Mouse (Mus musculus) cerebellum, postnatal 36 days (tissue): ENCODE results near the gene Tbc1d24.

Experiments used
- DNase-seq, 2 experiments: peaks; one replicate each; pipeline ENCODE4 v3.0.0; 2021 to 2022; ENCODE audit warnings: mixed read lengths in 2 of 2

Tbc1d24 gene

DNA sequence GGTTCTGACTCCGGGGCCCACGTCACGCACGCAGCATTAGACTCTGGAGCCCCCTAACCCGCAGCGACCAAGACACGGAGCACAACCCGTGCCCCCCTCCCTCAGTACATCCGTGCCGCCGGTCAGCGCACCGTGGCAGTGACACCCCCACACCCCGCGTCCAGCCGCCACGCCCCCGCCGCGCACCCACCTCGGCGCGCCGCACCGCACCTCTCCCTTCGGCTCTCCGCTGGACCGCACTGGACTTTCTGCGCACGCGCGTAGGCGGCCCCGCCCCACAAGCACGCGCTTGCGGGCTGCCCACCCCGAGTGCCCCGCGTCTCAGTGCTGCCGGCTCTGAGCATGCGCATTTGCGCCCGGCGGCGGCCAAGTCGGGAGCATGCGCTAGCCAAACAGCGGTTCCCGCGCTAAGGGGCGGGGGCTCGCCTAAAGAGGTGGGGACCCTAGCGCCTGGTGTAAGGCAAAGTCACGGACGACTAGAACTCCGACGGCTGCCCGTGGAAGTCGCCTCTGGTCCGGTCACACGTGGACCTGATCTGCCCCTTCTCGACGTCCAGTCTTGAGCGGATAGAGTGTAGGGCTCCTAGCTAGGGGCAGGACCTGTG is at the start of gene Tbc1d24:
Gene Tbc1d24 (minus strand): TSS at position 279 of the 605 bp plus-strand sequence.
- DNase-seq: peak; percentile 94 to 97

DNA sequence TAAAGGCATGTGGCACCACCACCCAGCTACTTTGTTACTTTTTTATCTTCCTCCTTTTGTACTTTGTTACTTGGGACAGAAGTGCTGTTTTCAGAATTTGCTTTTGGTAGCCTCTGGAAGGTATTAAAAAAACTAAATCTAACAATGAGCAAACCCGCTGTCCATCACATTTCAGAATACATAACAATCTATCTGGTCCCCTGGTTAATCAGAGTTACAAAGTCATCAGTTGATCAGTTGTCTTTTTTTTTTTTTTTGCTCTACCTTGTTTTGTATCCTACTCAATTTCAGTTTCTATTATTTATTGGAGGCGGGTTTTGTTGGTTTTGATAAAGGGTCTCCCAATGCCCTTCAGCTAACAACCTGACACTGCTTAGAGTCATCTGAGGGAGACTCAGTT is 47.0 kb upstream of the Tbc1d24 start:
- DNase-seq: no peak

DNA sequence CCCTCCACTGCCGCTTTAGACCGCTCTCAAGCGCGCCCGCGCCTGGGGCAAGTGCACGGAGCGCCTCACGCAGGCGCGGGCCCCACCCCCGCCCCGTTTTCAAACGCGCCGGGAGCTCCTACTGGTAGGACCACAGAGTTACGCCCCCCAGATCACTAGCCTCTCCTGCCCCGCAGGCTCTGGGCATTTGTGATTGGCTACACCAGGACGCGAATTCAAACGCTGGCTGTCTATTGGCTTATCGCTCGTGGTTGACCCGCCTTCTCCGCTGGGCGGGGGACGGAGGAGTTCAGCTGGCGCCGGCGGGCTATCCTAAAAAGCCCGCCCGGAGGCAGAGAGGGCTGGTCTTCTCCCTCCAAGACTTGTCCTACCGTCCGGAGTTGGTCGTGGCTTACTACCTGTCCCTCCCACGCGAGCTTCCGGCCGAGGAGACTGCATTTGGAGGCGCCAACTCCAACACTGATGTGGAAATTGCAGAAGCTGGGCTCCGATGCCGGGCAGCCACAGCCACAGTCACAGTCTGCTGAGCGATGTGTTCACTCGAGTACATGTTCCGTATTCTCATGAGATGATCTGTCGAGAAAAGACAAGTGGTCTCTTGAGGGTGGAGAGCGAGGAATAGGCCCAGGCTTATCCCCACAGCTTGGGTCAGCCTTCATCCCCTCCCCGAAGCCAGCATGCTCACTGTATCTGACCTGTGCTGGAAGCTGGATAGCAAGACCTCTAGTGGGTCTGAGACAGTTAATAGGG is 46.1 kb upstream of the Tbc1d24 start, which contains the start of gene Ccnf:
Gene Ccnf (minus strand): TSS at position 165 of the 750 bp plus-strand sequence.
- DNase-seq: peak; percentile 95 to 96

DNA sequence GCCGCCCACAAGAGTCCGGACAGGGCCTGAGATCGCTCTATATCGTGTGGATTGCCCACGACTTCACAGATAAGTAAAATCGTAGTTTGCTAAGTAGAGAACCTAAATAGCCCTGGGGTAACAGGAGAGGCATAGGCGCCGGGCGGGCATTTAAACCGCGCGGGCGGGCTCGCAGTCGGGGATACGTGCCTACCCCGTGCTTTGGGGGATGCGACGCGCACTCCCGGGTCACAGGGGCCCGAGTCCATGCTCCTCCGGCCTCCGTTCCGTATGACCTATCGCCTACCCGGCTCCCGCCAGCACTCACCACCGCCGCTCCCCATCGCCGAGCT is 45.6 kb upstream of the Tbc1d24 start:
- no peak for DNase-seq

- DNase-seq: no peak
Observed at GRCm38 (mm10) chr17:24248641-24249040, 43.3 kb upstream of the Tbc1d24 start.

DNA sequence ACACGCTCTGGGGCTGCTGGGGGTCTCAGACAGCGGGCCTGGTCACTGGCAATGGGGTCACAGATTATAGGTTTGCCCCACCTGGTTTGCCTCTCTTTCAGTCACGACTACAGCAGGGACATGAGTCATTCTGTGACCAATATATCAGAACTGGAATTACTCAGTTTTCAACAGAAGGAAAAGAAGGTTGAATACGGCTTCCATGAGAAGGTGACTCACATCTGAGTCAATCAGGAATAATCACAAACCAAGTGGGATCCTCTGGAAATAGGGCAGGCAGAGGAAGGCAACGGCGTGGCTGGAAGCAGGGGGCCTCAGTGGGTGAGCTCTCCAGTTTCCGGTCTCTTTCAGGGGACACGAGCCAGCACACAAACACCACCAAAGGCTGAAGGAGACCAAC is 38.7 kb upstream of the Tbc1d24 start:
- no peak for DNase-seq

- DNase-seq: peak in 1 of 2 experiments; percentile 25
Observed at GRCm38 (mm10) chr17:24243311-24243969, 38.1 kb upstream of the Tbc1d24 start.

GRCm38 (mm10) chr17:24236921-24237320 is 31.6 kb upstream of the Tbc1d24 start:
- peak; percentile 70 to 74 for DNase-seq

DNA sequence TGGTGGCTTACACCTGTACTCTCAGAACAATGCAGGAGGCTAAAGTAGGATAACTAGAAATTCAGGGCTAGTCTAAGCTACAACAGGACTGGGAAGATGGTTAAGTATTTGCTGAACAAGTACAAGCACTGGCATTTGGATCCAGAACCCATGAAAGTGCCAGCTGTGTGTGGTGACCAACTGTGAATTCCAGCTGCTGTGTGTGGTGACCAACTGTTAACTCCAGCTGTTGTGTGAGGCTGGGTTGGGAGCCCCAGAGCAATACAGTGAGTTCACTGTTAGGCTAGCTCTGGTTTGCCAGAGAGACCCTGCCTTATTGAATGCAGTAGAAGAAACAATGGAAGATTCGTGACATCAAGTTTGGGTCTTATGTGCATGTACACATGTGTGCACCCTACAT is 31.1 kb upstream of the Tbc1d24 start:
- DNase-seq: no peak

GRCm38 (mm10) chr17:24227941-24228340 is 22.6 kb upstream of the Tbc1d24 start:
- DNase-seq: no peak

GRCm38 (mm10) chr17:24226721-24227120 is 21.4 kb upstream of the Tbc1d24 start:
- DNase-seq: no peak

- no peak for DNase-seq
Observed at GRCm38 (mm10) chr17:24225851-24226250, 20.5 kb upstream of the Tbc1d24 start.

DNA sequence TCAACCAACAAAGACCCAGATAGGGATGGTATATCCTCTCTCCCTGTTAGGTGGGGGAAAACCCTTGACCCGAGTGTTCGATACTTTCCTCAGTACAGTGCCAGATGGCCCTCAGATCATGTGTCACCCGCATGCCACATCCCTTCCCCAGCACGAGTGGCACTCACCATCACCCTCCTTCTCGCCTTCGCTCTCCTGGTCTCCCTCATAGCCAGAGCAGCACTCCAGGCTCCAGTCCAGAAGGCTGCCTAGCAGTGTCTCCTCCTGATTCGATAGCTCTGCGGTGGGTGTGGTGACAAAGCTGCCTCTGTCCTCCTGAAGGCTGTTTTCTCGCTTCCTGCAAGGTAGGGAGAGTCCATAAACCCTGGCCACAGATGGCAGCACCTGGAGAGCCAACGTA is 19.4 kb upstream of the Tbc1d24 start:
- DNase-seq: no peak

DNA sequence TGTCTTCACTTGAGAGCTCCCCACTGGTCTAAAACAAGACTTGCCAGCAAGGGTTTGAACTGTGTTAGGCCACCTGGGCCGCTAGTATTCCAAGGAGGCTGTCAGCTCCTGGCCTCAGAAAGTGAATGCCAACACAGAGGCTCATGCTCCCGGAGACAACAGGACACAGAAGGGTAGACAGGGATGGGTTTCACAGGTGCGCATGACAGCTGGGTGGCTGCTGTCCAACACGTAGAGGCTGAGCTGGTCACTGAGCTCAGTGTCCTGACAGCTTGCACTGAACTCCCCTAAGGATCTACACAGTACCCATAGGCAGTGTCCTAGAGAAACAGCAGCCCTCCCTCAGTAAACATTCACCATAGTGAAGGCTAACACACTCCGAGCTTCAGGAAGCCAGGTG is 18.2 kb upstream of the Tbc1d24 start:
- DNase-seq: no peak

- DNase-seq: no peak
Observed at GRCm38 (mm10) chr17:24222653-24223052, 17.3 kb upstream of the Tbc1d24 start.

- DNase-seq: peak; percentile 91
Observed at GRCm38 (mm10) chr17:24220435-24221411, 15.4 kb upstream of the Tbc1d24 start, which contains the start of gene Tedc2. Tedc2 (minus strand) TSS chr17:24220851.

- DNase-seq: no peak
Observed at GRCm38 (mm10) chr17:24216836-24217235, 11.5 kb upstream of the Tbc1d24 start.

DNA sequence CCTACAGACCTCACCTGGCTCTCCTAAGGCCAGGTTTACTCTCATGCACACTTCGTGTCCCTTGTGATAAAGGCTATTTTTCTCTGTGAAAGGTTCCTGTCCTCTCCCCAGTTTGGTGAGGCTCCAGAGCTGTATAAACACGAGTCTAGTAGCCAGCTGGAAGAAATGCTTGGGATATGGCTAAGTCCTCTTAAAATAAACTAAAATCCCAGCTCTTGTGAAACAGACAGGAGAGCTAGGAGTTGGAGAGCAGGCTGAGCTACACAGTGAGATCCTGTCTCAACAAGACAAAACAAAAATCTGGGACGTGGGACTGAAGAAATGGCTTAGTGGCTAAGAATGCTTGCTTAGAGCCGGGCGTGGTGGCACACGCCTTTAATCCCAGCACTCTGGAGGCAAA is 7.8 kb upstream of the Tbc1d24 start:
- no peak for DNase-seq

- DNase-seq: no peak
Observed at GRCm38 (mm10) chr17:24212441-24213018, 7.2 kb upstream of the Tbc1d24 start.

- DNase-seq: peak; percentile 78 to 79
Observed at GRCm38 (mm10) chr17:24211631-24212440, 6.5 kb upstream of the Tbc1d24 start.

DNA sequence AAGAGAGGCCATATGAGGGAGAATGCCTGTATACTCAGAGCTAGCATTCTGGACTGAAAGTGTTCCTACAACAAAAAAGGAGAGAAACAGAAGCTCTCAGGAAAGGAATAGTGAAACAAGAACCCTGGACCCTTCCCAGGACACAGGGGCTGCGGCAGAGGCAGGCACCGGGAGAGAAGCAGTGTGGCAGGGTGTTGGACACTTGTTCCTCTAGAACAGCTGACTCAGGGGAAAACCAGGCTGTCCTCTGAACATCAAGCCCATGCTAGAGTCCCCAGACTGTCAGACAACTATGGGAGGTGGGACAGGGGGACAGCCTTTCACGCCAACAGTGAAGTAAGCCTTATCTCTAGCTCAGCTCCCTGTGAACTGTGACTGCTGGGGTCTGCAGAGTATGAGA is 5.2 kb upstream of the Tbc1d24 start:
- DNase-seq: no peak

DNA sequence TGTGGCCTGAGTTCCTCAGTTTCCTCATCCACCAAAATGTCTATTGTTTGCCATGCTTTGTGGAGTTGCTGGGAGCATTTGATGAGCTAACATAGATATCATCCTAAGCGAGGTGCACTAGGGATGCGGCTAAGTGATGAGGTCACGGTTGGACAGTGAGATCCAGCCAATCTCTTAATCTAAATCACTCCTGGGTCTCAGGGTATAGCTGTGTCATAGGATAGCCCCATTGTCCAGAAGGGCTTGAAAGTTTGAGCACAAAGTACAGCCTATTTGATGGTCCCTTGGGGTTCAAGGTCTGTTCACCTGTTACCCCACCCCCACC is 4.5 kb upstream of the Tbc1d24 start:
- no peak for DNase-seq
